Mouse (Mus musculus): ENCODE measurements around the gene Wdr92. TPM values are rescaled to one million over a fixed set of nuclear protein-coding genes. Genes with fewer than 3 reads are reported as not detected.

Gene Wdr92
- total and polyA plus RNA-seq, 3 experiments = 34.5 to 63.8 TPM; not detected in 1

GRCm38 (mm10) chr11:17279959-17280358 lies 98.1 kb downstream of the Wdr92 start (continued):
- peak; percentile 71; the same call in 1 of the 2 replicates for TF ChIP-seq ZNF384 (IDR thresholded peaks at IDR 0.05; ENCODE audit: low read depth, low read length)
- 0 out of 2 replicates have a peak, but pooled peaks have one; percentile 14 for TF ChIP-seq RCOR1 (IDR thresholded peaks at IDR 0.05; ENCODE audit: low read depth, low read length)

Other genes with a start within 250 kb of the Wdr92 start
- gene Fbxo48, start 230.7 kb upstream of the Wdr92 start, total RNA-seq (2012; rRNA removed) = 3.4 and 3.7 TPM in 2 replicates
- 1 to 10 TPM in 1 of 2 experiments, not detected in 1; 5.2 TPM for gene Fbxo48, start 230.7 kb upstream of the Wdr92 start, polyA plus RNA-seq (2012; ENCODE audit: insufficient read depth in 1 of 2, insufficient read length in 2 of 2, low read depth in 1 of 2, low replicate concordance in 2 of 2, missing spikeins in 1 of 2)
- gene Cnrip1, start 130.5 kb upstream of the Wdr92 start, total RNA-seq (2012; rRNA removed) = not detected in 2 replicates
- gene Cnrip1, start 130.5 kb upstream of the Wdr92 start, polyA plus RNA-seq (2012; ENCODE audit: insufficient read depth in 1 of 2, insufficient read length in 2 of 2, low read depth in 1 of 2, low replicate concordance in 2 of 2, missing spikeins in 1 of 2) = not detected
- gene Plek, start 129.7 kb upstream of the Wdr92 start, total RNA-seq (2012; rRNA removed) = 51.5 and 98.6 TPM in 2 replicates
- 100 to 1,000 TPM in 1 of 2 experiments, 10 to 100 TPM in 1; 76.7 to 357 TPM for gene Plek, start 129.7 kb upstream of the Wdr92 start, polyA plus RNA-seq (2012; ENCODE audit: insufficient read depth in 1 of 2, insufficient read length in 2 of 2, low read depth in 1 of 2, low replicate concordance in 2 of 2, missing spikeins in 1 of 2)
- 48.8 and 55.5 TPM in 2 replicates for gene Ppp3r1, start 22.8 kb upstream of the Wdr92 start, total RNA-seq (2012; rRNA removed)
- 10 to 100 TPM; 63.8 to 67.9 TPM for gene Ppp3r1, start 22.8 kb upstream of the Wdr92 start, polyA plus RNA-seq (2012; ENCODE audit: insufficient read depth in 1 of 2, insufficient read length in 2 of 2, low read depth in 1 of 2, low replicate concordance in 2 of 2, missing spikeins in 1 of 2)
- 113 and 121 TPM in 2 replicates for gene Pno1, start 29.5 kb downstream of the Wdr92 start, total RNA-seq (2012; rRNA removed)
- 1,000 to 10,000 TPM in 1 of 2 experiments, 10 to 100 TPM in 1; 64.4 to 1,147 TPM for gene Pno1, start 29.5 kb downstream of the Wdr92 start, polyA plus RNA-seq (2012; ENCODE audit: insufficient read depth in 1 of 2, insufficient read length in 2 of 2, low read depth in 1 of 2, low replicate concordance in 2 of 2, missing spikeins in 1 of 2)
- gene C1d, start 75.5 kb downstream of the Wdr92 start, total RNA-seq (2012; rRNA removed) = 69.2 and 72.3 TPM in 2 replicates
- 10 to 100 TPM in 1 of 2 experiments, not detected in 1; 35.2 TPM for gene C1d, start 75.5 kb downstream of the Wdr92 start, polyA plus RNA-seq (2012; ENCODE audit: insufficient read depth in 1 of 2, insufficient read length in 2 of 2, low read depth in 1 of 2, low replicate concordance in 2 of 2, missing spikeins in 1 of 2)